Mouse (Mus musculus): Measurements from ENCODE around the gene Susd6.

The Susd6 gene

DNA sequence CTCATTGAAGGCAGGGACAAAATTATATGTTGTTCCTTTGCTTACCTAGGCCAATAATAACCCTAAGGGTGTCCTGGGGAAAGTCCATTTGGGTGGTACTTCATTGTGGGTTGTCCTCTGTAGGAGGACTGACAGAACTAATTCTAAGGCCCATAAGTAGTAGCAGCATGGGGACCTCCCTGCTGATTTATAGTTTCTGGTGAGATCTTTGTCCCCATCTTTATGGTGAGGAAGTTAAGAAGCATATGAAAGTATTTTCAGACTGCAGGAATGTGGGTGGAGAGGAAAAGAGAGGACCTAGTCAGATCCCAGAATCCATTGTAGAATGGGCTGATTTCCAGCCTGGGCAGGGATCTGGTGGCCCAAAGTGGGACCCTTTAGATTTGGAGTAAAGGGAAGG is 48.0 kb downstream of the Susd6 start:
- ATAC-seq (ENCODE audit: low TSS enrichment): no peak

DNA sequence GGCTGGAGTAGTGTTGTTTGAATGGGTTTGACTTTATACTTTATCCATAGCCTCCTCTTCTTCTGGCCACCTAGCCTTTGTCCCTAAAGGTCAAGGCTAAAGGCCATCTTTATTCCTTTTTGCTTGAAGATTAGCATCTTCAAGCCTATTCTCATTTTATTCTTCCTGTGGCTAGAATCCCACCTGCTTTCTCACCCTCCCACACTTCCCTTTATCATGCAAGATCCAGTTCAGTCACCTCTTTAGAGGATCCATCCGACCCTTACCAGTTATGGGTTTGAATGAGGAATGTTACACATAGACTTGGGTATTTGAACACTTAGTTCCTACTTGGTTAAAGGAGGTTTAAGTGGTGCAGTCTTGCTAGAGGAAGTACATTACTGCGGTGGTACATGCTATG is 48.5 kb downstream of the Susd6 start:
- no peak for ATAC-seq (ENCODE audit: low TSS enrichment)

- ATAC-seq (ENCODE audit: low TSS enrichment): no peak
Measured at GRCm38 (mm10) chr12:80839631-80840030, 49.3 kb downstream of the Susd6 start.

- no peak for ATAC-seq (ENCODE audit: low TSS enrichment)
Measured at GRCm38 (mm10) chr12:80841618-80842017, 51.3 kb downstream of the Susd6 start.

GRCm38 (mm10) chr12:80842609-80843008 is 52.3 kb downstream of the Susd6 start:
- no peak for ATAC-seq (ENCODE audit: low TSS enrichment)

DNA sequence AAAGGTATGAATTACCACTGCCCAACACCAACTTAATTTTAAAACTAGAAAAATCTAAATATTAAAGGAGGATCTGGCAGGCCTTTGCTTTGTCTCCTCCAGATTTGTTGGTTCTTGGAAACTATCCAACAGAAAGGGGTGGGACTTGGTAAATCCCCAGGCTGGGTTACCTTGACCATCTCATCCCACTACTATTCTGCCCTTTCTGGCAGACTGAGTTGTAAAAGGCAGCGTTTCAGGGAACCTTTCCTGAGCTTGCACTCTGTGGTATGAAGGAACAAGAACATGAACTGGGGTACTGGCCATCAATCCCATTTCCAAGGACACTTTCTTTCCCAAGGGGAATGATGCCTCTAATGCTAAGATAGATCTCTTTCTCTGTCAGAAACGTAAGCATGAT is 52.9 kb downstream of the Susd6 start:
- ATAC-seq (ENCODE audit: low TSS enrichment): no peak

GRCm38 (mm10) chr12:80843651-80844444 is 53.5 kb downstream of the Susd6 start:
- peak; percentile 9; the same call in 1 of the 2 replicates for ATAC-seq (ENCODE audit: low TSS enrichment)

DNA sequence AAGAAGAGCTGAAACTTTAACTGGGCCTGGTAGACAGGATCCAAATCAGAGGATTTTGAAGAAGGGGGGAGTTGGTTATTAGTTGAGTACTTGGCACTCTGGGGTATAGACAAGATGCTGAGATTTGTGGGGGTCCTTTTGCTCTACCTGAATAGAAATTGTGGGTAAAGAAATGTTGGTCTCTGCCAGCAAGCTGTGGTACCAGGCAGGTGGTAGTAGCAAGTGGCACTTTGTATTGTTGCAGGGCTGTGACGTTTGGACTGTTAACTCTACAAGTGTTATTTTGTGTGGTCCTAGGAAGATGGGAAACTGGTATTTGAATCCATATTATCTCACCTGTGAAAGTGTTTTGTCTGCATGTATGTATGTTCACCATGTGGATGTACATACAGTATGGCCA is 55.6 kb downstream of the Susd6 start:
- no peak for ATAC-seq (ENCODE audit: low TSS enrichment)

GRCm38 (mm10) chr12:80846861-80847268 is 56.6 kb downstream of the Susd6 start:
- ATAC-seq (ENCODE audit: low TSS enrichment): no peak

DNA sequence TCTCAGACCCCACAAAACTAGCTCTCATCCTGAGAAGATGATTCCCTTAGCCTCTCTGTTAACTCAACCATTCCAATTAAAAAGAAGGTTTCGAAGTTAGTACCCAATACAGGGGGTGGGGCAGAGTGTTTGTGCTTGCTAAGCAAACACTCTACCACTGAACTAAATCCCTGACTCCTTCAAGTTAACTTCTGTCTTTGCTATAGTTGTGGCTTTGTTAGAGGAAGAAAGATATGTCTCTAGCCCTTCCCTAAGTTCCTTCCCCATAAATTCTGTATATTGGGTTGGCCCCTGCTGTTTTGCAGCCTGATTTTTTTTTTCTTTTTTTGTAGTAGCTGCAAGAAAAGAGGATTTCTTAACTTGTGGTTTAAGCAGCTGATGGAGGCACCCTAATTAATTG is 61.7 kb downstream of the Susd6 start:
- ATAC-seq (ENCODE audit: low TSS enrichment): no peak

- ATAC-seq (ENCODE audit: low TSS enrichment): no peak
Measured at GRCm38 (mm10) chr12:80853737-80854136, 63.4 kb downstream of the Susd6 start.

GRCm38 (mm10) chr12:80854671-80855070 is 64.4 kb downstream of the Susd6 start:
- ATAC-seq (ENCODE audit: low TSS enrichment): no peak

- ATAC-seq (ENCODE audit: low TSS enrichment): no peak
Measured at GRCm38 (mm10) chr12:80855100-80855499, 64.8 kb downstream of the Susd6 start.

DNA sequence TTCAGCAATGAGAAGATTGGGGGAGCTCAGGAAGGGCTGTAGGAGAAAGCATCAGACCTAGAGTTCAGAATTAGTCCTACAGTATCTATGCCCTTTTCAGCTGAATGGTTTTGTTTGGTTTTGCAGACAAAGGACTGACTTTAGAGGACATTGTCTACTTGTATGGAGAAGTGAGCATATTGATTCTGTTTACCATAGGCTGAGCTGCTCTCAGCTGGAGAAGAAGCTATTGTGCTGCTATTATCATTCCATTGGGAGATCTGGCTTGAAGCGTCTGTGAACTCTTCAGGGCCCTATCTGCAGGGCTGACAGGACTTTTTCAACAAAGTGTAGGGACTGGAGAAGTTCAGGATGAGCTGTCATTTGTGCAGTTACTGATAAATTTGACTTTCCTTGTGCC is 65.3 kb downstream of the Susd6 start:
- ATAC-seq (ENCODE audit: low TSS enrichment): no peak

DNA sequence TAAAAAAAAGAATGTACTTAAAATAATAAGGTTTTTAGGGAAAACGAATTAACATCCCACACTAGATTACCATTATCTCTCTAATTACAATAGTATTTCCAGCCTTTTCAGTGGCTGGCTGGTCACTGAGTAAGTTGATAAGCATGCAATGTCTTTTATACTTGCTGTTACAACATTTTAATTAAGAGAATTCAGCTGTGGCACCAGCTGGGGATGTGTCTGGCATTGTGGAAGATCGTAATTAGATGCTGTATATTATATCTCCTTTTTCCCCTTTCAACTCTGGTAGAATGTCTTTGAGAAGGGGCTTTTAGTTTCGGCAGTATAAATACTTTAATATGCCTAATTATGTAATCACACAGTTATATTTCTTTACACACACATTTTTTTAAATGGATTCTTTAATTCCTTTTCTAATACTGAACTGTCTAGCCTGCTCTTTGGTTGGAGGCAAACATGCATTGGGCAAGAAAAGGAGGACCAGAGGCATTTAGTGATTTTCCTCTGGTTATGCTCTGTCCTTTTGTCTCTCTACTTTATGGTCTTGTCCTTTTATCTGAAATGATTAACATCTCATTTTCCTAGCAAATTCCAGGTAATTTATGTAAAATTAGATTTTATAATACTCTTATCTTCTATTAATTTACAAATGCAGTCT is 67.5 kb downstream of the Susd6 start:
- ATAC-seq (ENCODE audit: low TSS enrichment): no peak

DNA sequence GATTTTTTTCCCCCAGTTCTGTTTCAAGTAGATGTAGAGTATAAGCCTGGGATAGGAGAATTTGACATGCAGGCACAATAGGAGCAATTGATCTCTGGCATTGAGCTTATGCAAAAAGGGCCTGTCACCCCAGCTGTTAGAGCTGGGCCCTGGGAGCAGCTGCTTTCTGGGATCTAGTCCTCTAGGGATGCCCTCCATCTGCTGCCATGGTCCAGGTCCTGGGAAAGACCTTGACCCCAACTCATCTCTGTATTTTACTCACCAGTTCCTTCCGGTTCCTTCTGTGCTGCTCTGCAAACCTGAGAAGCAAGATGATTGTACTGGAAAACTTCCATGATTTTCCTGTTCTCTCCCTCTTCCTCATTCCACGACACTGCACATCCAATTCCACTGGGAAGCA is 68.0 kb downstream of the Susd6 start:
- ATAC-seq (ENCODE audit: low TSS enrichment): no peak

DNA sequence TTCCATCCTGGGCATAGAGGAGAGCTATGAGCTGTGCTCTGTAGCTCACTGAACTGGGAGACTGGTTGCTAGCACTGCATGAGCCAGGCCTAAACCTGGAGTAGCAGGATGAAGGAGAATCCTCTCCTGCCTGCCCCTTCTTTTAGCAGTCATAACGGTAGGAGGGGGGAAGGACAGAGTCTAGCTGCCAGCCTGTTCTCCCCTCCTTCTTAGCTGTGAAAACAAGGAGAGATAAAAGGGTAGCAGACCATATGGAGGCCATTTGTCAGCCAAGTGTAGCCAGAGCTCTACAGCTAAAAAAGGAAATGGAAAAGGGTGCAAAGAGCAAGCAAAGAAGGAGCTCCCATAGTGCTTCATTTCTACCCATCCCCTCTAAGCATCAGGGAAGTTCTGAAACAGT is 71.6 kb downstream of the Susd6 start:
- ATAC-seq (ENCODE audit: low TSS enrichment): peak; percentile 83

DNA sequence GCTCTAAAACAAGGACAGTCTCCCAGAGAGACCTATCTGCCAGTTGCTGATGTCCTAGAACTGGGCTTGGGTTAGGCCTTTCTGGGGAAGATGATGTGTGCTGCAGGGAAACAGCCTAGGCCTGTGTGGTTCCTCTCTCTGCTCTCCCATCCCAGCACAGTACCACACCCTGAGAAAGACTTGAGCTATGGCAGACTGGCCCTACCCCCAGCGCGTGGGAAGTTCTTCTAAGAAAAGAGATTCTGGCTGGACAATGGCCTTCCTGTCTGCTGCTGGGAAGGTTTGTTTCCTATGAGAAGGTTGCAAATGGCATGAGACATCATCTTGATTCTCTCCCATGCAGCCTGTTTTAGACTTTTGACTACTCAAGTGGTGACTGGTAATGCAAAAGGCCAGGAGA is 73.1 kb downstream of the Susd6 start:
- ATAC-seq (ENCODE audit: low TSS enrichment): peak; percentile 62

- ATAC-seq (ENCODE audit: low TSS enrichment): no peak
Measured at GRCm38 (mm10) chr12:80865175-80865574, 74.9 kb downstream of the Susd6 start.

DNA sequence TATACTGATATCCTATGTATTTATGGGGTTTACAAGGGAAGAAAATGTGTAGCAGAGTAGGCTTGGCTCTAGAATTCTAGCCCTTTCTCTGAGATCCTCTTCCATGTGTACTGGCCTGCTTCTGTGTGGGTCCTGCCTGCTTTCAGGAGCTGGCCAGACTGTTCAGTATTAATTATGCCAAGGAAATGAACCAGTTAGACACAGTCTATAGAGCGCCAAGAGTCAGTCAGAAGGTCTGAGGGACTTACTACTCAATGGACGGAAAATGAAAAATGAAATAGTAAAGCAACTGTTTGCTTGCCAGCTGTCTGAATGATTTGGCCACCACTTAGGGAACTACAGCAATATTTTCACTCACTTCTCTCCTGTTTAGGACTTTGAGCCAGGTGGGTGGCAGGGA is 75.7 kb downstream of the Susd6 start:
- no peak for ATAC-seq (ENCODE audit: low TSS enrichment)

- ATAC-seq (ENCODE audit: low TSS enrichment): no peak
Measured at GRCm38 (mm10) chr12:80867083-80867482, 76.8 kb downstream of the Susd6 start.

DNA sequence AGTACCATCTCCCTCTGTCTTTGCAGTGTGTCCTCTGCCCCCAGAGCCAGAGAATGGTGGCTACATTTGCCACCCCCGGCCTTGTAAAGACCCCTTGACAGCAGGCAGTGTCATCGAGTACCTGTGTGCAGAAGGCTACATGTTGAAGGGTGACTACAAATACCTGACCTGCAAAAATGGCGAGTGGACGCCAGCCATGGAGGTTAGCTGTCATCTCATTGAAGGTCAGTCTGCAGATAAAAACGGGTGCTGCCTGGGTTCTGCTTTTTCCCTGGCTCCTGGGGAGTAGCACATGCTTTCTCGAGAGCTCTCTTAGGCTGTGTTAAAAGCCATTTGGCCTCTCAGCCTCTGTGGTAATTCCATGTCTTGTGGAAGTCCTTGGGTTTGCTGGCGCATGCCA is 78.1 kb downstream of the Susd6 start:
- ATAC-seq (ENCODE audit: low TSS enrichment): no peak

All from frontal cortex, adult (tissue).